Comparison of ENCODE assay signal across 10 mouse cellular contexts in the genomic region with DNA sequence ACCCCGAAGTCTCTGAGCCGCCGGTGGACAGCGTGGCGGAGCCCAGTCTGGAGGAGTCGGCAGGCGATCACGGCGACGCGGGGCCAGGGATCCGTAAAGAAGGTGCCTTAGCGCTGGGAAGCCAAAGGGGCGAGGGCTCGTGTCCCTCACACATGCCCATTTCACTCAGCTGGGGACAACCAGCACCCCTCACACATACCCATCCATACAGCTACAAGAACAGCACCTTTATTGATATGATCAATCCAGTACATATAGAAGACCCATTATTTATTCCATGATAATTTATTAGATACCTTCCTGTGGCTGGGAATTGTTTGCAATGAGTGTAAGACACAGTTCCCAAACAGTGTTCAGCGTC. TPM values are rescaled to one million over a fixed set of nuclear protein-coding genes. Genes with fewer than 3 reads are reported as not detected.
DNase-seq lines count a peak whose midpoint lies in the region; ATAC-seq and TF ChIP-seq lines count a peak whose summit lies in the region.
"Had no signal": no experiment of that assay in that cellular context is flagged by ENCODE, and none has a peak within 500 bp of the region (broad histone marks: within the 10 kb centered on the region; RNA-seq: fewer than 3 reads in every experiment).

No protein-coding gene starts in this region.

- TF ChIP-seq POLR2A in CH12.LX (IDR thresholded peaks at IDR 0.05; ENCODE audit: low read depth, low read length), result no peak

- peak overlapping the region; percentile 70 for H3K4me3 ChIP-seq in heart, embryonic 11.5 days (ENCODE audit: low read depth, low read length)
- peak overlapping the region; percentile 25 to 69 (median 66) for H3K4me3 ChIP-seq in CH12.LX (replicated peaks in 1 of 3; ENCODE audit: low read depth in 2 of 3, low read length in 2 of 3, poor library complexity in 1 of 3)
- peak overlapping the region; percentile 84 for H3K4me3 ChIP-seq in forebrain, embryonic 14.5 days (ENCODE audit: low read depth, low read length)
- peak overlapping the region; percentile 85 for H3K4me3 ChIP-seq in liver, embryonic 15.5 days (replicated peaks)

- no peak overlapping the region for H3K27ac ChIP-seq in heart, embryonic 11.5 days (ENCODE audit: low read depth, low read length)
- H3K27ac ChIP-seq in CH12.LX (ENCODE audit: insufficient read depth, low read depth), result no peak overlapping the region
- no peak overlapping the region for H3K27ac ChIP-seq in forebrain, embryonic 14.5 days (ENCODE audit: low read depth, low read length)
- H3K27ac ChIP-seq in liver, embryonic 15.5 days (replicated peaks), result no peak overlapping the region
- H3K27ac ChIP-seq: macrophage had no signal

- H3K9ac ChIP-seq in heart, embryonic 11.5 days (ENCODE audit: low read depth, low read length), result peak overlapping the region; percentile 73
- H3K9ac ChIP-seq in CH12.LX (ENCODE audit: insufficient read depth, low read depth), result peak overlapping the region; percentile 36; the same call in 1 of the 2 replicates
- H3K9ac ChIP-seq in forebrain, embryonic 14.5 days (ENCODE audit: low read length), result peak overlapping the region; percentile 87
- H3K9ac ChIP-seq in liver, embryonic 15.5 days, result peak overlapping the region; percentile 83

- intact Hi-C loops in heart, postnatal 36 days (cut with DNase I), result loop anchor here (2.0 kb wide), 2 partner anchors 17 to 29 kb away; partner anchors contain the start of genes Mbtps1 and Taf1c

- peak overlapping the region; percentile 89 for H3K4me2 ChIP-seq in heart, embryonic 11.5 days
- H3K4me2 ChIP-seq in CH12.LX (ENCODE audit: insufficient read depth, low read depth, poor library complexity, severe bottlenecking), result peak overlapping the region; percentile 73; the same call in 1 of the 2 replicates
- peak overlapping the region; percentile 89 for H3K4me2 ChIP-seq in forebrain, embryonic 14.5 days (ENCODE audit: low read length)
- H3K4me2 ChIP-seq in liver, embryonic 15.5 days, result peak overlapping the region; percentile 98

- no peaks in the 10 kb centered on the region for H3K9me3 ChIP-seq in heart, embryonic 11.5 days (replicated peaks; ENCODE audit: control insufficient read depth, low read length)
- no peaks in the 10 kb centered on the region for H3K9me3 ChIP-seq in CH12.LX (replicated peaks; ENCODE audit: low read length)
- H3K9me3 ChIP-seq in forebrain, embryonic 14.5 days (replicated peaks; ENCODE audit: control insufficient read depth, low read length), result no peaks in the 10 kb centered on the region
- no peaks in the 10 kb centered on the region for H3K9me3 ChIP-seq in liver, embryonic 15.5 days (replicated peaks)

- TF ChIP-seq RAD21 in CH12.LX (IDR thresholded peaks at IDR 0.05; ENCODE audit: low read depth, low read length), result no peak

- ATAC-seq in heart, embryonic 11.5 days (replicated peaks; ENCODE audit: insufficient number of reproducible peaks, low FRiP score, low TSS enrichment), result no peak
- no peak for ATAC-seq in forebrain, embryonic 14.5 days
- no peak for ATAC-seq in liver, embryonic 15.5 days (ENCODE audit: insufficient read depth)

- no peaks in the 10 kb centered on the region for H3K36me3 ChIP-seq in heart, embryonic 11.5 days (ENCODE audit: control insufficient read depth, insufficient read depth, low read length)
- H3K36me3 ChIP-seq in CH12.LX (replicated peaks in 1 of 2; ENCODE audit: control insufficient read depth in 1 of 2, insufficient read depth in 1 of 2, low read length in 1 of 2), result peaks cover 0 to 2% of the 10 kb centered on the region in 2 experiments
- no peaks in the 10 kb centered on the region for H3K36me3 ChIP-seq in forebrain, embryonic 14.5 days (ENCODE audit: control insufficient read depth, insufficient read depth, low read length)
- no peaks in the 10 kb centered on the region for H3K36me3 ChIP-seq in liver, embryonic 15.5 days (replicated peaks)

- no peak for TF ChIP-seq CTCF in CH12.LX (conservative IDR thresholded peaks at IDR 0.05 in 1 of 2, IDR thresholded peaks at IDR 0.05 in 1 of 2; ENCODE audit: low read depth in 2 of 2, low read length in 2 of 2)

- in situ Hi-C loops in CH12.LX (cut with MboI; ENCODE audit: low pct_ligation_motif_present, low pct_unique_long_range_greater_than_20kb, low sequenced_read_pairs), result no loop called here

- no peak for DNase-seq in heart, postnatal 36 days
- DNase-seq in CH12.LX (ENCODE audit: extremely low read depth), result no peak
- DNase-seq in forebrain, embryonic 14.5 days (ENCODE audit: low spot score), result no peak
- no peak for DNase-seq in right cerebral cortex, postnatal 14 days
- DNase-seq in kidney, postnatal 14 days, result no peak
- no peak for DNase-seq in urinary bladder, postnatal 10 days (ENCODE audit: low spot score)

- 2% methylated on average over 16 of the region's 16 CpGs for WGBS in heart, embryonic 11.5 days (ENCODE audit: insufficient replicate concordance)
- 3% methylated on average over 16 of the region's 16 CpGs for WGBS in forebrain, embryonic 14.5 days
- WGBS in liver, embryonic 15.5 days (ENCODE audit: insufficient replicate concordance), result 2% methylated on average over 16 of the region's 16 CpGs

- peaks cover 21% of the 10 kb centered on the region for H3K27me3 ChIP-seq in heart, embryonic 11.5 days (ENCODE audit: control insufficient read depth, insufficient read depth, low read length)
- peaks cover 60% of the 10 kb centered on the region for H3K27me3 ChIP-seq in CH12.LX (replicated peaks)
- 0 out of 2 replicates have a peak, but pooled peaks cover 5% of the 10 kb centered on the region for H3K27me3 ChIP-seq in forebrain, embryonic 14.5 days (replicated peaks; ENCODE audit: control insufficient read depth, insufficient read depth, low read length)
- H3K27me3 ChIP-seq in liver, embryonic 15.5 days, result peaks cover 5% of the 10 kb centered on the region; the same call in 1 of the 2 replicates

- no peaks in the 10 kb centered on the region for H3K79me2 ChIP-seq in CH12.LX (replicated peaks; ENCODE audit: control insufficient read depth, extremely low read depth, insufficient read depth, poor library complexity, severe bottlenecking)

- peaks cover 19% of the 10 kb centered on the region for H3K4me1 ChIP-seq in heart, embryonic 11.5 days (ENCODE audit: control insufficient read depth, insufficient read depth, low read length)
- H3K4me1 ChIP-seq in CH12.LX (ENCODE audit: control insufficient read depth in 1 of 2, insufficient read depth in 2 of 2), result peaks cover 0 to 11% of the 10 kb centered on the region in 2 experiments; a peak in 2 of 4 replicates
- H3K4me1 ChIP-seq in forebrain, embryonic 14.5 days (ENCODE audit: control insufficient read depth, insufficient read depth, low read length), result peaks cover 7% of the 10 kb centered on the region; the same call in 1 of the 2 replicates
- H3K4me1 ChIP-seq in liver, embryonic 15.5 days (replicated peaks), result peaks cover 78% of the 10 kb centered on the region

- dilution Hi-C loops in CH12.LX (cut with MboI; ENCODE audit: extremely low pct_ligation_motif_present, extremely low pct_unique_long_range_greater_than_20kb, low sequenced_read_pairs), result no loop called here

- no peak for TF ChIP-seq EP300 in CH12.LX (IDR thresholded peaks at IDR 0.05; ENCODE audit: low read length)

TF ChIP-seq in CH12.LX, 34 proteins besides CTCF, POLR2A, EP300 and RAD21 (continues in another document):
- TF ChIP-seq CHD2 (IDR thresholded peaks at IDR 0.05; ENCODE audit: low read length) (no peak), ZMIZ1 (IDR thresholded peaks at IDR 0.05; ENCODE audit: low read depth, low read length) (no peak), NELFE (IDR thresholded peaks at IDR 0.05; ENCODE audit: low read depth, low read length) (no peak)

RNA-seq across cellular contexts. Expression of gene Dnaaf1, which starts 0.3 kb away (rescaled TPM):
- 0.26 and 0.38 TPM in 2 replicates for polyA plus RNA-seq in heart, embryonic 11.5 days (2014; fragmentation: Nextera tagmentation; extraction: Ambion mirVana)
- total RNA-seq in heart, postnatal 36 days (2021), result not detected
- total RNA-seq in CH12.LX (2012; rRNA removed) (0.25 TPM in 2 replicates), CH12.LX (2014; rRNA removed) (not detected in 2 replicates)
- polyA plus RNA-seq in CH12.LX (2012; ENCODE audit: insufficient read length, low read depth), result not detected in 2 replicates
- polyA plus RNA-seq in forebrain, embryonic 14.5 days (2014; fragmentation: Nextera tagmentation; extraction: Ambion mirVana), result 0.39 and 0.40 TPM in 2 replicates
- polyA plus RNA-seq in liver, embryonic 15.5 days (2015; fragmentation: Nextera tagmentation; extraction: Ambion mirVana), result 0.05 and 0.08 TPM in 2 replicates
- total RNA-seq: common myeloid progenitor, adult 5-6 weeks had no signal
- polyA plus RNA-seq: macrophage had no signal

RNA-seq across cellular contexts. Expression of gene Hsdl1, which starts 0.4 kb away (rescaled TPM):
- polyA plus RNA-seq in heart, embryonic 11.5 days (2014; fragmentation: Nextera tagmentation; extraction: Ambion mirVana), result 36.3 and 37.3 TPM in 2 replicates
- total RNA-seq in heart, postnatal 36 days (2021), result 10 to 100 TPM; 19.1 to 21.1 TPM
- total RNA-seq in CH12.LX (2012; rRNA removed) (11.6 and 13.6 TPM in 2 replicates), CH12.LX (2014; rRNA removed) (8.2 and 8.6 TPM in 2 replicates)
- 5.4 and 5.7 TPM in 2 replicates for polyA plus RNA-seq in CH12.LX (2012; ENCODE audit: insufficient read length, low read depth)
- polyA plus RNA-seq in forebrain, embryonic 14.5 days (2014; fragmentation: Nextera tagmentation; extraction: Ambion mirVana), result 183 and 202 TPM in 2 replicates
- polyA plus RNA-seq in liver, embryonic 15.5 days (2015; fragmentation: Nextera tagmentation; extraction: Ambion mirVana), result 16.5 and 18.1 TPM in 2 replicates

RNA-seq across cellular contexts. Expression of gene Mbtps1, which starts 16.8 kb away (rescaled TPM):
- polyA plus RNA-seq in heart, embryonic 11.5 days (2014; fragmentation: Nextera tagmentation; extraction: Ambion mirVana), result 63.6 and 80.5 TPM in 2 replicates
- 10 to 100 TPM; 39.7 to 41.3 TPM for total RNA-seq in heart, postnatal 36 days (2021)
- total RNA-seq in CH12.LX (2012; rRNA removed) (32.6 and 33.8 TPM in 2 replicates), CH12.LX (2014; rRNA removed) (27.8 and 40.7 TPM in 2 replicates)
- 38.3 and 41.1 TPM in 2 replicates for polyA plus RNA-seq in CH12.LX (2012; ENCODE audit: insufficient read length, low read depth)
- 50.0 and 58.4 TPM in 2 replicates for polyA plus RNA-seq in forebrain, embryonic 14.5 days (2014; fragmentation: Nextera tagmentation; extraction: Ambion mirVana)
- polyA plus RNA-seq in liver, embryonic 15.5 days (2015; fragmentation: Nextera tagmentation; extraction: Ambion mirVana), result 24.7 and 26.3 TPM in 2 replicates

RNA-seq across cellular contexts. Expression of gene Taf1c, which starts 29.7 kb away (rescaled TPM):
- 7.1 and 8.0 TPM in 2 replicates for polyA plus RNA-seq in heart, embryonic 11.5 days (2014; fragmentation: Nextera tagmentation; extraction: Ambion mirVana)
- total RNA-seq in heart, postnatal 36 days (2021), result 1 to 10 TPM; 3.6 to 3.8 TPM
- total RNA-seq in CH12.LX (2012; rRNA removed), result 12.1 and 14.6 TPM in 2 replicates
- total RNA-seq in CH12.LX (2014; rRNA removed), result 8.7 and 11.0 TPM in 2 replicates
- polyA plus RNA-seq in CH12.LX (2012; ENCODE audit: insufficient read length, low read depth), result 14.9 and 15.5 TPM in 2 replicates
- 13.7 and 15.5 TPM in 2 replicates for polyA plus RNA-seq in forebrain, embryonic 14.5 days (2014; fragmentation: Nextera tagmentation; extraction: Ambion mirVana)
- polyA plus RNA-seq in liver, embryonic 15.5 days (2015; fragmentation: Nextera tagmentation; extraction: Ambion mirVana), result 5.4 and 7.4 TPM in 2 replicates

RNA-seq across cellular contexts. Expression of gene Adad2, which starts 37.2 kb away (rescaled TPM):
- not detected in 2 replicates for polyA plus RNA-seq in heart, embryonic 11.5 days (2014; fragmentation: Nextera tagmentation; extraction: Ambion mirVana)
- total RNA-seq in heart, postnatal 36 days (2021), result not detected
- not detected in 2 replicates for total RNA-seq in CH12.LX (2012; rRNA removed)
- total RNA-seq in CH12.LX (2014; rRNA removed), result not detected in 2 replicates
- polyA plus RNA-seq in CH12.LX (2012; ENCODE audit: insufficient read length, low read depth), result not detected in 2 replicates
- polyA plus RNA-seq in forebrain, embryonic 14.5 days (2014; fragmentation: Nextera tagmentation; extraction: Ambion mirVana), result 0.09 TPM in 1 of 2 replicates, not detected in the other
- not detected in 2 replicates for polyA plus RNA-seq in liver, embryonic 15.5 days (2015; fragmentation: Nextera tagmentation; extraction: Ambion mirVana)
- total RNA-seq: common myeloid progenitor, adult 5-6 weeks had no signal
- polyA plus RNA-seq: macrophage had no signal

Comparison
In these comparisons a context has a peak if more than half of its experiments do, and no peak if none do; other contexts are left out.
1. H3K9ac ChIP-seq: peak in every context shown above with its lines; median percentile 87 in forebrain, embryonic 14.5 days; 83 in liver, embryonic 15.5 days; 73 in heart, embryonic 11.5 days; 36 in CH12.LX.